Mouse (Mus musculus) hindbrain, embryonic 11.5 days (tissue): ENCODE results near the gene Kalrn. TPM values are rescaled to one million over a fixed set of nuclear protein-coding genes. Genes with fewer than 3 reads are reported as not detected.

Experiments used
- ATAC-seq: fragments of 200-750 bp; cut with Nextera tagmentation; 2 replicates; pipeline ENCODE4 v1.8.0; 2017; ENCODE audit warnings: mild to moderate bottlenecking, moderate TSS enrichment, moderate library complexity; ENCODE audit not compliant: low FRiP score
- DNase-seq: peaks from one replicate; pipeline ENCODE4 v3.0.0-alpha.2; 2015; ENCODE audit warnings: low spot score
- H3K27ac ChIP-seq: fragments of 300-500 bp; sonication (generic); 2 replicates; pipeline ENCODE4 v1.5.1; 2014; ENCODE audit warnings: mild to moderate bottlenecking, low read depth, low read length
- H3K27me3 ChIP-seq: fragments of 300-500 bp; sonication (generic); 2 replicates; pipeline ENCODE4 v1.6.1; 2014; ENCODE audit warnings: mild to moderate bottlenecking, low read length, moderate library complexity, mixed read lengths; ENCODE audit not compliant: control insufficient read depth, insufficient read depth
- H3K36me3 ChIP-seq: fragments of 300-500 bp; sonication (generic); 2 replicates; pipeline ENCODE4 v1.6.1; 2014; ENCODE audit warnings: mild to moderate bottlenecking, low read length, moderate library complexity, mixed read lengths; ENCODE audit not compliant: control insufficient read depth, insufficient read depth
- H3K4me1 ChIP-seq: fragments of 300-500 bp; sonication (generic); replicated peaks from 2 replicates; pipeline ENCODE4 v1.6.1; 2014; ENCODE audit warnings: low read length, mixed read lengths; ENCODE audit not compliant: control insufficient read depth, insufficient read depth
- H3K4me2 ChIP-seq: fragments of 300-500 bp; sonication (generic); replicated peaks from 2 replicates; pipeline ENCODE4 v1.6.1; 2014; ENCODE audit warnings: mild to moderate bottlenecking, low read depth, low read length
- H3K4me3 ChIP-seq: fragments of 300-500 bp; sonication (generic); 2 replicates; pipeline ENCODE4 v1.5.1; 2014; ENCODE audit warnings: low read depth, low read length
- H3K9ac ChIP-seq: fragments of 300-500 bp; sonication (generic); 2 replicates; pipeline ENCODE4 v1.6.1; 2014; ENCODE audit warnings: low read depth, low read length
- H3K9me3 ChIP-seq: fragments of 300-500 bp; sonication (generic); 2 replicates; pipeline ENCODE4 v1.6.1; 2016; ENCODE audit warnings: low read length; ENCODE audit not compliant: control insufficient read depth
- WGBS: fragments of 180-500 bp; shearing (Covaris S2); extraction: QIAGEN DNeasy Blood & Tissue Kit; methylation state at CpG from one replicate; pipeline ENCODE4 v1.1.7; 2014; 5-methylcytosine and 5-hydroxymethylcytosine counted together
- polyA plus RNA-seq: library from polyadenylated mRNA; unstranded; fragments of >200 nt; fragmentation: Nextera tagmentation; extraction: Ambion mirVana; gene quantifications from 2 replicates; pipeline ENCODE4 v1.2.1, GENCODE M21; 2014

The Kalrn gene
- polyA plus RNA-seq, 1 experiment from 2014 or later = 25.6 TPM

- DNase-seq (no peak), ATAC-seq (no peak)
- Histone ChIP-seq H3K9ac (no peak overlapping the region), H3K9me3 (no peaks in the 10 kb centered on the region), H3K27me3 (no peaks in the 10 kb centered on the region), H3K4me3 (no peak overlapping the region), H3K4me2 (no peak overlapping the region), H3K27ac (no peak overlapping the region), H3K36me3 (no peaks in the 10 kb centered on the region), H3K4me1 (peaks cover 7% of the 10 kb centered on the region)
- WGBS = 64% methylated on average over 4 of the region's 4 CpGs
These were observed 106.7 kb downstream of the Kalrn start for GRCm38 (mm10) chr16:34466649-34467048.

GRCm38 (mm10) chr16:34456314-34456713 lies 117.0 kb downstream of the Kalrn start:
- ATAC-seq = no peak
- Histone ChIP-seq H3K36me3 (no peaks in the 10 kb centered on the region), H3K27ac (no peak overlapping the region), H3K9ac (no peak overlapping the region), H3K9me3 (no peaks in the 10 kb centered on the region), H3K4me1 (no peaks in the 10 kb centered on the region; the same call in 1 of the 2 replicates), H3K4me2 (no peak overlapping the region), H3K4me3 (no peak overlapping the region), H3K27me3 (no peaks in the 10 kb centered on the region)
- no peak for DNase-seq
- WGBS = 78% methylated on average over 7 of the region's 7 CpGs

GRCm38 (mm10) chr16:34445666-34446065 lies 127.7 kb downstream of the Kalrn start:
- no peak overlapping the region for H3K27ac ChIP-seq
- H3K27me3 ChIP-seq = no peaks in the 10 kb centered on the region
- H3K4me2 ChIP-seq = no peak overlapping the region
- DNase-seq (no peak), ATAC-seq (no peak)
- WGBS = 90% methylated on average over 7 of the region's 7 CpGs
- H3K4me1 ChIP-seq = peaks cover 4% of the 10 kb centered on the region; the same call in 1 of the 2 replicates
- no peak overlapping the region for H3K4me3 ChIP-seq
- H3K9ac ChIP-seq = no peak overlapping the region
- H3K9me3 ChIP-seq = no peaks in the 10 kb centered on the region
- no peaks in the 10 kb centered on the region for H3K36me3 ChIP-seq

DNA sequence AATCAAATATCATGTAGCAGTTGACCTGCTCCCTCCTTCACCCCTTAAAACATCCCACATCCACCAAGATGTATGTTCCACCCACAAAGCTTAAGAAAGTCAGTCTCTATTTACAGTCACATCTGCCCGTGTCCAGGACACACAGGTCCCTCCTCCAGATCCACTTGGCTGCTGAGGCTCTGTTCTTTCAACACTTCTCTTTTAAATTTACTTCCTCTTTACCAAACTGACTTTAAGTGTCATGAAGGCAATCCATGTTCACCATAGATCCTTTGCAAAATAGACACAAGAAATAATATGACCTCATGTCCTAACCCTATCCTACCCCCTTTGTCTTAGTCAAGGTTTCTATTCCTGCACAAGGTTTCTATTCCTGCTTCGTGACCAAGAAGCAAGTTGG lies 131.6 kb downstream of the Kalrn start:
- DNase-seq (no peak), ATAC-seq (no peak)
- H3K9me3 ChIP-seq = no peaks in the 10 kb centered on the region
- H3K9ac ChIP-seq = no peak overlapping the region
- H3K4me2 ChIP-seq = no peak overlapping the region
- H3K36me3 ChIP-seq = no peaks in the 10 kb centered on the region
- H3K4me3 ChIP-seq = no peak overlapping the region
- no peak overlapping the region for H3K27ac ChIP-seq
- peaks cover 4% of the 10 kb centered on the region; the same call in 1 of the 2 replicates for H3K4me1 ChIP-seq
- H3K27me3 ChIP-seq = no peaks in the 10 kb centered on the region
- WGBS = 83% methylated on average over 2 of the region's 2 CpGs

DNA sequence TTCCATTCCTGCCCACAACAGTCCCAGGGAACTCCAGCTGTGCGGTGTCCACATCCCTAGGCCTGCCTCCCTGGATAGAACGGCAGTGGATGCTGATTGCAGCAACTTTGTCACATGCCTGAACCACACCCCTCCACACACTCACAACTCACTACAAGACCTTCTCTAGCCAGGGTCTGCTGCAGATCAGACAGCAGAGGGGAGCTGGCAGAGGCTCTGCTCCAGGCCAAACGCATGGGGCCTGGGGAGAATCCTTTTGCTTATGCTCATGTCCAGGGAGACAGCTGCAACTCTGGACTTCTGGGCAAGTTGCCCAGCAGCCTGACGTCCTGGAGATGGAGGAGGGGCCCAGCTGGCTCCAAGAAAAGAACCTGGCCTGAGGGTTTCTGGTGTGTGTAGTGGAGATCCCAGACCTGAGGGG lies 132.3 kb downstream of the Kalrn start:
- Histone ChIP-seq H3K27me3 (no peaks in the 10 kb centered on the region), H3K4me3 (no peak overlapping the region), H3K9ac (no peak overlapping the region), H3K36me3 (no peaks in the 10 kb centered on the region), H3K4me2 (no peak overlapping the region), H3K27ac (no peak overlapping the region), H3K4me1 (peaks cover 4% of the 10 kb centered on the region; the same call in 1 of the 2 replicates), H3K9me3 (no peaks in the 10 kb centered on the region)
- DNase-seq (peak; percentile 36), ATAC-seq (peak; percentile 49; the same call in 1 of the 2 replicates)
- WGBS = 31% methylated on average over 4 of the region's 4 CpGs

- H3K9ac ChIP-seq = no peak overlapping the region
- DNase-seq (no peak), ATAC-seq (no peak)
- H3K4me3 ChIP-seq = no peak overlapping the region
- 84% methylated on average over 8 of the region's 8 CpGs for WGBS
- no peaks in the 10 kb centered on the region for H3K27me3 ChIP-seq
- H3K4me1 ChIP-seq = peaks cover 4% of the 10 kb centered on the region; the same call in 1 of the 2 replicates
- H3K4me2 ChIP-seq = no peak overlapping the region
- no peak overlapping the region for H3K27ac ChIP-seq
- no peaks in the 10 kb centered on the region for H3K36me3 ChIP-seq
- no peaks in the 10 kb centered on the region for H3K9me3 ChIP-seq
These were observed 133.2 kb downstream of the Kalrn start for GRCm38 (mm10) chr16:34440019-34440615.

DNA sequence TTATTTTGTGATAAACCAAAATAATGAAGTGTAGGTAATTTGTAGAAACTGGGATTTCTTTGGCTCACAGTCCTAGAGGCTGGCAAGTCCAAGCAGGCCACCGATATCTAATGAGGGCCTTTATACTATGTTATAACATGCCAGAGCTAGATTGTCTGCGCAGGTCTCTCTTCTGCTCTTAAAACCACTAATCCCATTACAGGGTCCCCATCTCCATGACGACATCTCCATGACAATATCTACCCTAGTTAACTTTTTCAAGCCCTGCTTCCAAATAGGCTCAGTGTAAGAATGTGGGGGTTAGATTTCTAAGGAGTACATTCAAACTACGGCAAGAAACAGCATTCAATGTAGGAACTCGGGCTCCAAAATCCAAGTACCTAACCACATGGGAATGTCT lies 143.2 kb downstream of the Kalrn start:
- Histone ChIP-seq H3K4me2 (no peak overlapping the region), H3K27ac (no peak overlapping the region), H3K4me1 (peaks cover 2% of the 10 kb centered on the region; the same call in 1 of the 2 replicates), H3K9ac (no peak overlapping the region), H3K27me3 (no peaks in the 10 kb centered on the region), H3K4me3 (no peak overlapping the region), H3K9me3 (no peaks in the 10 kb centered on the region), H3K36me3 (no peaks in the 10 kb centered on the region)
- no peak for DNase-seq
- no peak for ATAC-seq
- WGBS = 72% methylated on average over 5 of the region's 5 CpGs

GRCm38 (mm10) chr16:34427654-34428053 lies 145.7 kb downstream of the Kalrn start:
- Histone ChIP-seq H3K27me3 (no peaks in the 10 kb centered on the region), H3K36me3 (no peaks in the 10 kb centered on the region), H3K27ac (no peak overlapping the region), H3K4me2 (no peak overlapping the region), H3K4me3 (no peak overlapping the region), H3K9ac (no peak overlapping the region), H3K4me1 (peaks cover 2% of the 10 kb centered on the region; the same call in 1 of the 2 replicates), H3K9me3 (no peaks in the 10 kb centered on the region)
- no peak for ATAC-seq
- DNase-seq = no peak
- 55% methylated on average over 5 of the region's 5 CpGs for WGBS

DNA sequence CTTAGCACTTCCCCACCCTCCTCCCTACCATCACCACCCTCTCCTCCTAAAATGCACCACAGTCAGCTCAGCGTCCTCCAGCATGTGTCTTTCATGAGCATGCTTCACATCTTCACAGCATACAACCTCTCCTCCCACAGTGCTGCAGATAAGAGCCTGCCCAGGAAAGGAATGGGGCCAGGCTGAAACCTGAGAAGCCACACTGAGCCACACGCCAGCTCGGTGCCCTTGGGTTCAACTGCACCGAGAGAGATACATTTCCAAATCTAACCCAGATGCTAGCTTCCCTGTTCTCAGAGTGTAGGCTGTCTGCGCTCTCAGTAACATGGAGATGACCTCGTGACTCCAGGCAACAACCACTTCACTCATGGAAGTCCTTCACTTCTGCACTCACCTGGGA lies 151.9 kb downstream of the Kalrn start:
- H3K4me1 ChIP-seq = 0 out of 2 replicates have a peak, but pooled peaks cover 2% of the 10 kb centered on the region
- no peak overlapping the region for H3K4me2 ChIP-seq
- DNase-seq (no peak), ATAC-seq (no peak)
- no peaks in the 10 kb centered on the region for H3K9me3 ChIP-seq
- H3K27me3 ChIP-seq = no peaks in the 10 kb centered on the region
- H3K9ac ChIP-seq = no peak overlapping the region
- no peak overlapping the region for H3K4me3 ChIP-seq
- no peaks in the 10 kb centered on the region for H3K36me3 ChIP-seq
- H3K27ac ChIP-seq = no peak overlapping the region
- WGBS = 49% methylated on average over 6 of the region's 6 CpGs
